Mouse (Mus musculus) lung, embryonic 16.5 days (tissue): ENCODE data around the gene Mup5. TPM values are rescaled to one million over a fixed set of nuclear protein-coding genes. Genes with fewer than 3 reads are reported as not detected.
"Not testable (repeated sequence)": the region's sequence is repeated elsewhere in the genome, so short reads cannot be mapped to it uniquely, and the experiment has no call there.

ENCODE experiments used
- ATAC-seq: fragments of 200-750 bp; cut with Nextera tagmentation; 2 replicates; pipeline ENCODE4 v1.8.0; 2017; ENCODE audit warnings: low read depth, mild to moderate bottlenecking, moderate library complexity
- H3K27ac ChIP-seq: fragments of 300-500 bp; sonication (generic); 2 replicates; pipeline ENCODE4 v1.5.1; 2014; ENCODE audit warnings: mild to moderate bottlenecking, control low read depth, low read length
- H3K27me3 ChIP-seq: fragments of 300-500 bp; sonication (generic); 2 replicates; pipeline ENCODE4 v1.6.1; 2014; ENCODE audit warnings: low read depth, low read length, mixed read lengths; ENCODE audit not compliant: control insufficient read depth, insufficient read depth
- H3K36me3 ChIP-seq: fragments of 300-500 bp; sonication (generic); 2 replicates; pipeline ENCODE4 v1.6.1; 2014; ENCODE audit warnings: low read length; ENCODE audit not compliant: control insufficient read depth, insufficient read depth
- H3K4me1 ChIP-seq: fragments of 300-500 bp; sonication (generic); replicated peaks from 2 replicates; pipeline ENCODE4 v1.6.1; 2014; ENCODE audit warnings: low read length, mixed read lengths; ENCODE audit not compliant: control insufficient read depth, insufficient read depth
- H3K4me2 ChIP-seq: fragments of 300-500 bp; sonication (generic); 2 replicates; pipeline ENCODE4 v1.6.1; 2014; ENCODE audit warnings: low read depth, low read length, control low read depth
- H3K4me3 ChIP-seq: fragments of 300-500 bp; sonication (generic); 2 replicates; pipeline ENCODE4 v1.5.1; 2014; ENCODE audit warnings: mild to moderate bottlenecking, low read length, control low read depth
- H3K9ac ChIP-seq: fragments of 300-500 bp; sonication (generic); 2 replicates; pipeline ENCODE4 v1.6.1; 2014; ENCODE audit warnings: low read length, control low read depth
- H3K9me3 ChIP-seq: fragments of 300-500 bp; sonication (generic); 2 replicates; pipeline ENCODE4 v1.6.1; 2016; ENCODE audit warnings: low read length; ENCODE audit not compliant: control insufficient read depth
- WGBS: fragments of 180-500 bp; shearing (Covaris S2); extraction: QIAGEN DNeasy Blood & Tissue Kit; methylation state at CpG from one replicate; pipeline ENCODE4 v1.1.7; 2014; 5-methylcytosine and 5-hydroxymethylcytosine counted together
- polyA plus RNA-seq: library from polyadenylated mRNA; unstranded; fragments of >200 nt; fragmentation: Nextera tagmentation; extraction: Ambion mirVana; gene quantifications from 2 replicates; pipeline ENCODE4 v1.2.1, GENCODE M21; 2015

Mup5 gene
- polyA plus RNA-seq, 1 experiment from 2014 or later = not detected

- no peaks in the 10 kb centered on the region for H3K4me1 ChIP-seq
- H3K27ac ChIP-seq = no peak overlapping the region
- H3K9ac ChIP-seq = no peak overlapping the region
- no peaks in the 10 kb centered on the region for H3K36me3 ChIP-seq
- ATAC-seq = no peak
- no peaks in the 10 kb centered on the region for H3K27me3 ChIP-seq
- no peak overlapping the region for H3K4me2 ChIP-seq
- H3K9me3 ChIP-seq = no peaks in the 10 kb centered on the region
- no peak overlapping the region for H3K4me3 ChIP-seq
Observed at GRCm38 (mm10) chr4:61813435-61813834, 21.6 kb downstream of the Mup5 start.

- ATAC-seq, H3K4me2 ChIP-seq, H3K27ac ChIP-seq, H3K27me3 ChIP-seq, H3K9ac ChIP-seq, H3K36me3 ChIP-seq, H3K4me3 ChIP-seq, H3K4me1 ChIP-seq, H3K9me3 ChIP-seq: not testable (repeated sequence)
- 11% methylated on average over 2 of the region's 2 CpGs for WGBS
Observed at GRCm38 (mm10) chr4:61811193-61811592, 23.8 kb downstream of the Mup5 start.

DNA sequence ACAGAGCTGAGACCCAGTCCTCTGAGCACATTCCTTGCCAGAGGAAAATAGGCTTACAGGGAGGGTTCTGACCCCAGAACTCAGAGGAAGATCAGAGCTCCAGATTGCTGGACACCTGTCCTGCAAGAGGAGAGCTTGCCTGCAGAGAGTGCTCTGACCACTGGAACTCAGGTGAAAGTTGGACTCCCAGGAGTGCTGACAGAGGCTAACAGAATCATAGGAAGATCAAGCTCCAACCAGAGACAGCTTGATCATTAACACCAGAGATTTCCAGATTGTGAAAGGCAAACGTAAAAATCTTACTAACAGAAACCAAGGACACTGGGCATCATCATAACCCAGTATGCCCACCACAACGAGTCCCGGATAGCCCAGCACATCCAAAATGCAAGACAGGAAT, 26.1 kb downstream of the Mup5 start:
- not testable (repeated sequence) for H3K36me3 ChIP-seq, H3K4me1 ChIP-seq, H3K27me3 ChIP-seq, H3K4me2 ChIP-seq, ATAC-seq, H3K27ac ChIP-seq, H3K4me3 ChIP-seq, H3K9me3 ChIP-seq, H3K9ac ChIP-seq
- 83% methylated on average over 3 of the region's 3 CpGs for WGBS

DNA sequence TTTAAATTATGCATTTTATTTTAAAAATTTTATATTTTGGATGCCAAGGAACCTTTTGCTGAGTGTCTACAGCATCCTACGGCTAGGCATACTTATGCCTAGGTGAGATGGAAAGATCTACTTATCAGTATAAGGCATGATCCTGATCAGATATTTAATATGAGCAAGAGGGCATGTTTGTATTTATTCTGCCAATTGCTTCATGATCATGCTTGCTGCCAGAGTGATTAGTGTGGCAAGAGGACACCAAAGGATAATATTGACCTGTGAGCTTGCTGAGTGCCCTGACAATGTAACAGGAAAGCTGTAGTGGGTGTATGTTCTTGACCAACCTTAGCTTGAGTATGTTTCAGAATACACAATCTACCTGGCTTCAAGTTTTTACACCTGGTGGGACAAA, 45.3 kb downstream of the Mup5 start:
- H3K9me3 ChIP-seq, H3K9ac ChIP-seq, H3K27ac ChIP-seq, ATAC-seq, H3K4me1 ChIP-seq, H3K4me2 ChIP-seq, H3K4me3 ChIP-seq, H3K27me3 ChIP-seq, H3K36me3 ChIP-seq: not testable (repeated sequence)
- 93% methylated on average over 1 of the region's 1 CpGs for WGBS

- H3K4me3 ChIP-seq, H3K9ac ChIP-seq, H3K9me3 ChIP-seq, H3K27me3 ChIP-seq, H3K4me2 ChIP-seq, ATAC-seq, H3K27ac ChIP-seq, H3K4me1 ChIP-seq, H3K36me3 ChIP-seq: not testable (repeated sequence)
- WGBS = 66% methylated on average over 1 of the region's 1 CpGs
Observed at GRCm38 (mm10) chr4:61784231-61784630, 50.8 kb downstream of the Mup5 start.

GRCm38 (mm10) chr4:61782169-61782568, 52.9 kb downstream of the Mup5 start, which contains the start of gene Mup19:
Gene Mup19 (minus strand): TSS chr4:61782269.
- H3K36me3 ChIP-seq, H3K9ac ChIP-seq, H3K4me1 ChIP-seq, ATAC-seq, H3K4me3 ChIP-seq, H3K4me2 ChIP-seq, H3K27me3 ChIP-seq, H3K9me3 ChIP-seq, H3K27ac ChIP-seq: not testable (repeated sequence)
- 77% methylated on average over 1 of the region's 5 CpGs for WGBS

Other genes starting within 250 kb of the Mup5 start
- gene Mup17, start 239.4 kb downstream of the Mup5 start, polyA plus RNA-seq = not detected in 2 replicates
- not detected in 2 replicates for gene Mup18, start 161.1 kb downstream of the Mup5 start, polyA plus RNA-seq
- gene Mup19, start 53.0 kb downstream of the Mup5 start, polyA plus RNA-seq = not detected in 2 replicates
- not detected in 2 replicates for gene Mup20, start 218.9 kb upstream of the Mup5 start, polyA plus RNA-seq